Comparison of ENCODE assay signal across 31 mouse cellular contexts in genomic region chr11:62955186-62955585, GRCm38 (mm10). TPM values are rescaled to one million over a fixed set of nuclear protein-coding genes. Genes with fewer than 3 reads are reported as not detected.
"Had no signal": no experiment of that assay in that cellular context is flagged by ENCODE, and none has a peak within 500 bp of the region (broad histone marks: within the 10 kb centered on the region; RNA-seq: fewer than 3 reads in every experiment).

No protein-coding gene starts in this region.

- H3K27me3 ChIP-seq: heart, embryonic 12.5 days; hindbrain, embryonic 12.5 days; intestine, embryonic 15.5 days; limb, embryonic 13.5 days; limb, embryonic 15.5 days; liver, embryonic 12.5 days had no signal

- H3K36me3 ChIP-seq: heart, embryonic 10.5 days; heart, embryonic 12.5 days; hindbrain, embryonic 10.5 days; hindbrain, embryonic 12.5 days; intestine, embryonic 15.5 days; limb, embryonic 13.5 days; limb, embryonic 15.5 days; liver, embryonic 12.5 days had no signal

- H3K27ac ChIP-seq: heart, embryonic 10.5 days; hindbrain, embryonic 10.5 days; hindbrain, embryonic 12.5 days; hindbrain, embryonic 14.5 days; intestine, embryonic 15.5 days; layer of hippocampus, adult 2 months; left cerebral cortex, adult 2 months; limb, embryonic 13.5 days; limb, embryonic 15.5 days; liver, embryonic 12.5 days had no signal

- DNase-seq: gastrocnemius, postnatal 10 days; heart, postnatal 10 days; heart, postnatal 4 days; kidney, adult 18-20 months; kidney, postnatal 10 days; kidney, postnatal 25 days; kidney, postnatal 4 days; left cerebral cortex, postnatal 4 days had no signal

- H3K4me3 ChIP-seq: heart, embryonic 10.5 days; heart, embryonic 12.5 days; hindbrain, embryonic 10.5 days; hindbrain, embryonic 12.5 days; intestine, embryonic 15.5 days; layer of hippocampus, adult 2 months; left cerebral cortex, adult 2 months; limb, embryonic 13.5 days; limb, embryonic 15.5 days; liver, embryonic 12.5 days had no signal

- H3K4me2 ChIP-seq: heart, embryonic 12.5 days; hindbrain, embryonic 12.5 days; hindbrain, embryonic 14.5 days; intestine, embryonic 15.5 days; limb, embryonic 13.5 days; limb, embryonic 15.5 days; liver, embryonic 12.5 days had no signal

- ATAC-seq: hindbrain, embryonic 16.5 days; inflammation-experienced regulatory T-cells, adult 6 months; intestine, embryonic 15.5 days; intestine, postnatal 0 days; liver, embryonic 12.5 days had no signal

- H3K9me3 ChIP-seq: heart, embryonic 10.5 days; intestine, embryonic 15.5 days; limb, embryonic 15.5 days; liver, embryonic 12.5 days had no signal

- H3K9ac ChIP-seq: heart, embryonic 12.5 days; hindbrain, embryonic 12.5 days; hindbrain, embryonic 14.5 days; intestine, embryonic 15.5 days; limb, embryonic 13.5 days; limb, embryonic 15.5 days; liver, embryonic 12.5 days had no signal

- H3K4me1 ChIP-seq: heart, embryonic 10.5 days; heart, embryonic 12.5 days; hindbrain, embryonic 10.5 days; hindbrain, embryonic 12.5 days; intestine, embryonic 15.5 days; limb, embryonic 13.5 days; limb, embryonic 15.5 days; liver, embryonic 12.5 days had no signal

RNA-seq across cellular contexts. Expression of gene Cdrt4, which starts 4.2 kb away (rescaled TPM):
- total RNA-seq: granulocyte monocyte progenitor cell, adult 5-6 weeks; heart, adult 8-10 months; heart, postnatal 10 days; heart, postnatal 25 days; layer of hippocampus, adult 2 months; layer of hippocampus, postnatal 10 days; left cerebral cortex, adult 2 months; left cerebral cortex, postnatal 14 days; left cerebral cortex, postnatal 4 days; liver, adult 2 months had no signal
- polyA plus RNA-seq: heart, embryonic 12.5 days; heart, embryonic 14.5 days; hindbrain, embryonic 12.5 days; hindbrain, embryonic 14.5 days; inflammation-experienced regulatory T-cells, adult 6 months; intestine, embryonic 15.5 days; intestine, postnatal 0 days; kidney, embryonic 14.5 days; kidney, embryonic 16.5 days; liver, adult 2 months; liver, embryonic 12.5 days had no signal
